Mouse (Mus musculus) hindbrain, embryonic 12.5 days (tissue): ENCODE data around the gene Frmd4b. TPM values are rescaled to one million over a fixed set of nuclear protein-coding genes. Genes with fewer than 3 reads are reported as not detected.
A peak's percentile ranks its signal among the peaks of the same experiment; 100 is the strongest.

Experiments used
- ATAC-seq: fragments of 200-750 bp; cut with Nextera tagmentation; 2 replicates; pipeline ENCODE4 v1.8.0; 2017; ENCODE audit warnings: moderate TSS enrichment; ENCODE audit not compliant: low FRiP score
- H3K27ac ChIP-seq: fragments of 300-500 bp; sonication (generic); 2 replicates; pipeline ENCODE4 v1.5.1; 2016; ENCODE audit warnings: mild to moderate bottlenecking
- H3K27me3 ChIP-seq: fragments of 300-500 bp; sonication (generic); 2 replicates; pipeline ENCODE4 v1.6.1; 2016; ENCODE audit warnings: mild to moderate bottlenecking
- H3K36me3 ChIP-seq: fragments of 300-500 bp; sonication (generic); 2 replicates; pipeline ENCODE4 v1.6.1; 2016; ENCODE audit warnings: mild to moderate bottlenecking
- H3K4me1 ChIP-seq: fragments of 300-500 bp; sonication (generic); 2 replicates; pipeline ENCODE4 v1.6.1; 2016
- H3K4me2 ChIP-seq: fragments of 300-500 bp; sonication (generic); replicated peaks from 2 replicates; pipeline ENCODE4 v1.6.1; 2016; ENCODE audit warnings: mild to moderate bottlenecking
- H3K4me3 ChIP-seq: fragments of 300-500 bp; sonication (generic); 2 replicates; pipeline ENCODE4 v1.5.1; 2016; ENCODE audit warnings: mild to moderate bottlenecking
- H3K9ac ChIP-seq: fragments of 300-500 bp; sonication (generic); 2 replicates; pipeline ENCODE4 v1.6.1; 2016; ENCODE audit warnings: mild to moderate bottlenecking, moderate library complexity
- H3K9me3 ChIP-seq: fragments of 300-500 bp; sonication (generic); replicated peaks from 2 replicates; pipeline ENCODE4 v1.6.1; 2016; ENCODE audit warnings: mild to moderate bottlenecking
- WGBS: fragments of 180-500 bp; shearing (Covaris S2); methylation state at CpG from one replicate; pipeline ENCODE4 v1.1.7; 2016; 5-methylcytosine and 5-hydroxymethylcytosine counted together
- polyA plus RNA-seq: library from polyadenylated mRNA; unstranded; fragments of >200 nt; fragmentation: Nextera tagmentation; extraction: Ambion mirVana; gene quantifications from 2 replicates; pipeline ENCODE4 v1.2.1, GENCODE M21; 2016

Gene Frmd4b
- polyA plus RNA-seq, 1 experiment from 2014 or later = 48.5 TPM

DNA sequence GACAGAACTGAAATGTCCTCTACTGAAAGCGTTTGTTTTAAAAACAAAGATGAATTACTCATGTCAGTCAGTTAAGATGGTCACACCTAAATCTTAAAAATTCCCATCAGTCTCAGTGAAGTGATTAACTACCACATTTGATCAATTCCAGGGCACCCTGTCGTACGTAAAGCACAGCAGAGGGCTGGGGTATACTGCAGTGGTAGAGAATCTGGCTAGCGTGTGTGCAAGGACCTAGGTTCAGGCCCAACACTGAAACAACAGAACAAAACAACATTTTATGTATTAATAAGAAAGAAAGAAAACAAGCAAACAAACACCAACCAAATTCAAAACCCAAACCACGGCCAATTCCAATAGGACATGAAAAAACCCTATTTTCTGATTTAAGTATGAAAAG lies 331.0 kb downstream of the Frmd4b start:
- no peaks in the 10 kb centered on the region for H3K9me3 ChIP-seq
- 92% methylated on average over 5 of the region's 5 CpGs for WGBS
- 0 out of 2 replicates have a peak, but pooled peaks cover 3% of the 10 kb centered on the region for H3K4me1 ChIP-seq
- H3K36me3 ChIP-seq = peaks cover 24% of the 10 kb centered on the region; the same call in 1 of the 2 replicates
- H3K27me3 ChIP-seq = no peaks in the 10 kb centered on the region
- H3K4me3 ChIP-seq = no peak overlapping the region
- no peak overlapping the region for H3K4me2 ChIP-seq
- no peak overlapping the region for H3K27ac ChIP-seq
- no peak overlapping the region for H3K9ac ChIP-seq
- ATAC-seq = no peak

DNA sequence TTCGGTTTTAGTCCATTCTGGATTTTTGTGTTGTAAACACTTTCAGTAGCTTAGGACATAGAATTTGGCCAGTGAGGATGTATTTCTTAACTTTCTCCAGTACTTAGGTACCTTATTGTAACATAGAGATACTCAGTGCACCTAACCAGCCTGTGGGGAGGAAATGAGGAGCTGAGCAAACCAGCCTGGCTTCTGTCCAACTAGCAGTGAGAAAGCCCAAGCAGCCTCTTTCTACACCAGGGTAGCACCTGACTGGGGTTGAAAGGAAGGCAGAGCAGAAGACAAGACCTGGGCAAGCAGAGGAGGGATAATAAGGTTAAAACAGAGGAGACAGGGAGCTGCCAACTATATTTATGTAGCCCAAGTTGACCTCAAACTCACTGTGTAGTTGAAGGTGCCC lies 333.7 kb downstream of the Frmd4b start:
- Histone ChIP-seq H3K27me3 (no peaks in the 10 kb centered on the region), H3K27ac (no peak overlapping the region), H3K4me1 (no peaks in the 10 kb centered on the region), H3K4me3 (no peak overlapping the region), H3K4me2 (no peak overlapping the region), H3K9ac (no peak overlapping the region), H3K36me3 (peaks cover 18% of the 10 kb centered on the region; the same call in 1 of the 2 replicates), H3K9me3 (no peaks in the 10 kb centered on the region)
- no peak for ATAC-seq
- whole genome bisulfite sequencing = 91% methylated on average over 1 of the region's 1 CpGs

DNA sequence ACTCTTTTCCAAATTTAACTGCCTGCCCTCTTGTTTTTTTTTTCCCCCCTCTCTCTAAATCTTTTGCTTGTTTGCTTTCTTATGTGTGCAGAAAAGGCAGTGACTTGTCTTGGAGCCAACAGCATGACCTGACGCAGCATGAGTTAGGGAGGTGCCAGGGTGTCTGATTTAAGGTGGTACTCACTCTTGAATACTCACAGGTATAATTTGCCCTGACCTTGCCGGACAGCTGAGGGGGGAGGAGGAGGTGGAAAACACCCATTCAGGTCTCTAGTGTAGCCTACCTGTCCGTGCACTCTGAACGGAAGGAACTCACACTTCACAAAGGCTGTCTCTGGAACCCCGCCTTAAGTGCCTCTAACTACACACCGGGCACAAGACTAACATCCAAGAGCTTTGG lies 338.5 kb downstream of the Frmd4b start:
- Histone ChIP-seq H3K9me3 (no peaks in the 10 kb centered on the region), H3K4me1 (peaks cover 17% of the 10 kb centered on the region), H3K4me3 (no peak overlapping the region), H3K36me3 (no peaks in the 10 kb centered on the region), H3K4me2 (no peak overlapping the region), H3K27me3 (peaks cover 3% of the 10 kb centered on the region; the same call in 1 of the 2 replicates), H3K9ac (no peak overlapping the region), H3K27ac (no peak overlapping the region)
- ATAC-seq = no peak
- 44% methylated on average over 6 of the region's 6 CpGs for WGBS

DNA sequence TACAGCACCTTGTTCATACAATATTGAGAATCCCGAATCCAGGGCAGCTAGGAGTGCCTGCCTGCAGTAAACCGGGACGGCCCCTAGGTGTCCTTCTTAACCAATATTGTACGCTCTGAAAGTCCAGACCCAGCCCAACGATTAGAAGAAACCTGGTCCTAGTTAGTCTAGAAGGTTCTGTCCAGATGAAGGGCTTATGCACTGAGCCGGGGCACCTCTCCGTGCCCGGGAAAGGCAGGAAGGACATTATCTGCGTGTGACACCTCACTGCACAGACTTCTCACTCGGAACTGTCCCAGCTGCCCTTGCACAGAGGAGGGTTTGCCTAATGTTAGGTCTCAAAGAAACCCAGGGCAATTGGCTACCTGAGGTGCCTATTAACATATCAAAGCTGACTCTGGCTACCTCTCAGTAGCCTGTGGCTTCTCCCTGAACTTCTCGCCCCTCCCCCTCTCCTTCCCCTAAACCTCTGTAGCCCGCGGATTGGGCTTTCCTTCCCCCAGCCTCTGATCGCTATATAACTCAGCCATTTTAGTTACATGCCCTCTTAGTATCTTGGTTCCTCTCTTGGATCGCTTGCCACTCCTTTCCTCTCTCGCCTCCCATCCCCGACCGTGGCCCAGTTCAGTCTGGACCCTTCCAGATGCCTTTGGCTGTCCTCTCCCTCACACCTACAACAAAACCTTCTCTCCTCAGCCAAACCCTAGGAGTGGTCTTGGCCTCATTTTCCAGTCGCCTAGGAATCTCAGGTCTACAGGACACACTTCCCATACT lies 339.1 kb downstream of the Frmd4b start:
- no peaks in the 10 kb centered on the region for H3K9me3 ChIP-seq
- no peak overlapping the region for H3K27ac ChIP-seq
- WGBS = 3% methylated on average over 19 of the region's 19 CpGs
- H3K36me3 ChIP-seq = no peaks in the 10 kb centered on the region
- H3K4me3 ChIP-seq = 0 out of 2 replicates have a peak overlapping the region, but pooled peaks have one; percentile 1
- ATAC-seq = peak; percentile 60
- no peak overlapping the region for H3K9ac ChIP-seq
- H3K4me2 ChIP-seq = peak overlapping the region; percentile 45
- peaks cover 3% of the 10 kb centered on the region; the same call in 1 of the 2 replicates for H3K27me3 ChIP-seq
- H3K4me1 ChIP-seq = peaks cover 17% of the 10 kb centered on the region

DNA sequence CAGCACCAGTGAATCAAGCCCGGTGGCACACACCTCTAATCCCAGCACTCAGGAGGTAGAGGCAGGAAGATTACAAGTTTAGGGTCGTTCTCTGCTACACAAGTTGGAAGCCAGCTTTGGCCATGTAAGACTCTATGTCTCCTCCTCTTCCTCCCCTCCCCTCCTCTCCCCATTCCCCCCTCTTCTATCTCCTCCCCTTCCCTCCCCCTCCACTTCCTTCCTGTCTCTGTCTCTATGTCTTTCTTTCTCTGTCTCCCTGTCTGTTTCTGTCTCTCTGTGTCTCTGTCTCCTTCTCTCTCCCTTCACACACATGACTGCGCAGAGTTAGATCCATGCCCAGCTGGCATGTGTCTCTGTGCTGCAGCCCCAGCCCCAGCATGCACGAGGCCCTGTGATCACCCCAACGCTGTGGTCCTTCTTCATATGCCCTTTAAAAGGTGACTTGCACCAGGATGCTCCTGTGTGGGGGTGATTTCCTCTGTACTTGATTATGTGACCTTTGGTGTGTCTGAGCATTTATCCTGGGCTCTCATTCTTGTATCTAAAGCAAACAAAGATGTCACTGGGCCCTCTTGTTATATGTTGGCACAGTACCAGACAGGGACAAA lies 340.3 kb downstream of the Frmd4b start:
- H3K36me3 ChIP-seq = no peaks in the 10 kb centered on the region
- ATAC-seq = no peak
- no peak overlapping the region for H3K4me2 ChIP-seq
- H3K27me3 ChIP-seq = peaks cover 3% of the 10 kb centered on the region; the same call in 1 of the 2 replicates
- no peak overlapping the region for H3K27ac ChIP-seq
- H3K9me3 ChIP-seq = no peaks in the 10 kb centered on the region
- H3K9ac ChIP-seq = no peak overlapping the region
- WGBS = 71% methylated on average over 5 of the region's 5 CpGs
- peaks cover 17% of the 10 kb centered on the region for H3K4me1 ChIP-seq
- H3K4me3 ChIP-seq = no peak overlapping the region

DNA sequence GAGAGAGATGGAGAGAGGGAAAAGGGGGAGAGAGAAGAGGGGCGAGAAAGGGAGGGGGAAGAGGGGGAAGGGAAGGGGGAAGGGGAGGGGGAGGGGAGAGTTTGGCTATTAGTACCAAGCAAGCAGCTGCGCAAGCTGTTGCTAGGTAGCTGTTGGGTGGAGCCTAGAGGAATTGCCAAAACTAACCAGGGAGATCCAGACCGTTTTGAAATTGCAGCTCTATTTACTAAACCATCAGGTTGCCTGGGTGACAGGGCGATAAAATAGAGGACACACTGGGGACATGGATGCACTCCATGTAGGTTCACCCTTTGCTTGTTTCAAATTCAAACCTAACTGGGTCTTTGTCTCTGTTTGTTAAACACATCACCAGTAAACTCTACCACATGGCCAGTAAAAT lies 341.0 kb downstream of the Frmd4b start:
- Histone ChIP-seq H3K4me1 (peaks cover 17% of the 10 kb centered on the region), H3K4me2 (no peak overlapping the region), H3K9ac (no peak overlapping the region), H3K27ac (no peak overlapping the region), H3K4me3 (no peak overlapping the region), H3K27me3 (peaks cover 3% of the 10 kb centered on the region; the same call in 1 of the 2 replicates), H3K36me3 (no peaks in the 10 kb centered on the region), H3K9me3 (no peaks in the 10 kb centered on the region)
- 26% methylated on average over 4 of the region's 4 CpGs for WGBS
- ATAC-seq = no peak

DNA sequence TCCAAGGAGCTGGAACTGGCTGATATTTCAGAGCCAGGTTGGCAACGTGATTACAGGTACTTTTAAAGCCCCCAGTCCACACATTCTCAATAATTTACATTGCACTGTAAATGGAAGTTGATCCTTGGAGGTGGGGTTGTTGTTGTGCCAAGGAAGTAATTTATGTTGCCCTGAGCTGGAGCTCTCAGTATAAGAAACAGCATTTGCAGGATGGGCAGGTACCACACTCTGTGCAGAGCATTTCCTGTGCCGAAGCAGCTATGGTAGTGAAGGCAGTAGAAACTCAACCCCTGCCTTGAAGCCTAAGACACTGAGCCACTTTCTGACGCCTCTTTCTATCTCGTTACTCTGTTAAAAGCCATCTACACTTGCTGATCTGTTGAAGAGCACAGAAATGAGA lies 341.6 kb downstream of the Frmd4b start:
- no peak for ATAC-seq
- H3K27ac ChIP-seq = no peak overlapping the region
- peaks cover 17% of the 10 kb centered on the region for H3K4me1 ChIP-seq
- H3K9ac ChIP-seq = no peak overlapping the region
- 62% methylated on average over 4 of the region's 4 CpGs for WGBS
- H3K4me3 ChIP-seq = no peak overlapping the region
- no peaks in the 10 kb centered on the region for H3K36me3 ChIP-seq
- H3K9me3 ChIP-seq = no peaks in the 10 kb centered on the region
- H3K27me3 ChIP-seq = peaks cover 3% of the 10 kb centered on the region; the same call in 1 of the 2 replicates
- H3K4me2 ChIP-seq = no peak overlapping the region

DNA sequence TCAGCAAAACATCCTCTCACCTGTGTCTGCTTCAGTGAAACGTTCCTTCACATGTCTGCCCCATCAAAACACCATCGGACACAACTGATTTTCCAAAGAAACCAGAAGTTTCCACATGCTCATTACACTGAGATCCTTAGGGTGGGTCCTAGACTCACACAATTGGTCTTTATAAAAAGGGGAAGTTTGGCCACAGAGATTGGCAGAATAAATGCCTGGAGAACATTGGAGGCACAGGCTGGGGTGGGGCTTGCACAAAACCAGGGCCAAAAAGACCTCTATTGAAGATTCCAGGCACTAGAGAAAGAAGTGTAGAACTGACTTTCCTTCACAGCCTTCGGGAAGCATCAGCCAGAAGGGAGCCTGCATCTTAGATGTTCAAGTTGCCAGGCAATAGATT lies 343.6 kb downstream of the Frmd4b start:
- no peak overlapping the region for H3K27ac ChIP-seq
- WGBS = 82% methylated on average over 3 of the region's 3 CpGs
- H3K4me1 ChIP-seq = peaks cover 17% of the 10 kb centered on the region
- H3K9ac ChIP-seq = no peak overlapping the region
- ATAC-seq = no peak
- H3K4me3 ChIP-seq = no peak overlapping the region
- H3K27me3 ChIP-seq = peaks cover 3% of the 10 kb centered on the region; the same call in 1 of the 2 replicates
- H3K4me2 ChIP-seq = no peak overlapping the region
- no peaks in the 10 kb centered on the region for H3K36me3 ChIP-seq
- no peaks in the 10 kb centered on the region for H3K9me3 ChIP-seq

DNA sequence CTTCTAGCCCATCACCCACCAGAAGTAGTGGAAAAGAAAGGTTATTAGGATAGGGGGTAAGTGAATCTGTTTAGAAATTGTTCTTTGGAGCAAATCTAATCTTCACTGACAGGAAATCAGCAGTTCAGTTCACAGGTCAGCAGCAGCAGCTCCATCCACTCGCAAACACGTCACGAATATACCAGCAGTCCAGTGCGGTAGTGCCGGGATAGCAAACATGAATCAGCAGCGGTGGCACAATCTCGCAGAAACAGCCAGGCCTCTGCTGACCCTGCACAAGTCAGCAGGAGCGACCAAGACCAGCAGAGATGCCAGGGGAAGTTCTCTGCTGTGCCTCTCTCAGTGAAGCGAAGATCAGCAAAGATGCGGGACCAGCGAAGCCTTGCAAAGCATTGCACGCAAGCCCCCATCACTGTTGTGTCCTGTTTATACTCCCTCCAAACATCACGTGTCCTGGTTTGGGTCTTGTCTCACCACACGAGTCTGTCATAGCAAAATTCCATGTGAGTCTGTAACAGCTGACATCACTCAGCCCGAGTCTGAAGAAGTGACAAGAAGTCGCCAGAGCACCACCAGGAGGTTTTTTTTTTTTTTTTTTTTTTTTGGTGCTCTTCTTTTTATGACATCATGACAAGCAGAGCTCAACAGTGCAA lies 344.2 kb downstream of the Frmd4b start:
- H3K9ac ChIP-seq = no peak overlapping the region
- 87% methylated on average over 16 of the region's 16 CpGs for WGBS
- H3K4me3 ChIP-seq = no peak overlapping the region
- peaks cover 3% of the 10 kb centered on the region; the same call in 1 of the 2 replicates for H3K27me3 ChIP-seq
- H3K4me1 ChIP-seq = peaks cover 13% of the 10 kb centered on the region
- no peak overlapping the region for H3K27ac ChIP-seq
- H3K4me2 ChIP-seq = no peak overlapping the region
- no peaks in the 10 kb centered on the region for H3K36me3 ChIP-seq
- ATAC-seq = no peak
- no peaks in the 10 kb centered on the region for H3K9me3 ChIP-seq

DNA sequence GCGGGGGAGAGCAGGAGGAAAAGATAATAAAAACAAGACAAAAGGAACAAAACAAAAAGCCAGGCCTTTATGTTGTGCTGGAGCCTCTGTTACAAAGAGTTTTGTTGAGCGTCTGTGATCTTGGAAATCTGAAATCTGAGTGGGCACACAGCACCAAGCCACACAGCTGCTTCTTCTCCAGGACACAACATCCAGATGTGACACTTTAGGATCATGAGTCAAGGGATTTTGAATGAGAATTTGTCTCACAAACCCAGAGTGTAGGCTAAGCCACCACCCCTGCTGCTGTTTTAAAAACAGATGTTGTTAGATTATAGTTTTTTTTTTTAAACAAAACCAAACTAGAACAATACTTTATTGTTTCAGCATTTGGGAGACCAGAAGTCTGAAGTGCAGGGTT lies 345.0 kb downstream of the Frmd4b start:
- no peaks in the 10 kb centered on the region for H3K36me3 ChIP-seq
- no peak overlapping the region for H3K27ac ChIP-seq
- H3K4me1 ChIP-seq = peaks cover 11% of the 10 kb centered on the region; the same call in 1 of the 2 replicates
- no peak overlapping the region for H3K9ac ChIP-seq
- peaks cover 3% of the 10 kb centered on the region; the same call in 1 of the 2 replicates for H3K27me3 ChIP-seq
- 52% methylated on average over 2 of the region's 2 CpGs for WGBS
- ATAC-seq = no peak
- H3K4me3 ChIP-seq = no peak overlapping the region
- H3K4me2 ChIP-seq = no peak overlapping the region
- H3K9me3 ChIP-seq = no peaks in the 10 kb centered on the region

DNA sequence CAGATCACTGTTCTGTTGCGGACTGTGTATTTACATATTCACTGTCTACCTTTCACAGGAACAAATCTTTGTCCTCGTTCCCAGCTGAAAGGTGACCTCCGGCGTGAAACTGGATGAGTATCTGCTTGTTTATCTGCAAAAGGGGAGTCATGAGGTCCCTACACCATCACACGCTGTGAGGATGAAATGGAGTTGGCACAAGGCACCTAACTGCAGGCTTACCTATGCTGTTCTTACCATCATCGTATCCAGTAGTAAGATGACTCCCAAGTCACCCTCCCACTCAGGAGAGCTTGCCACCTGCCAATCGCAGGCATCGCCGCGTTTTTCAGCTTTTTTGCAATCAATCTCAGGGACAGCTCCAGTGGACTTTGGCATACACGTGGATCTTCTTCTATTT lies 347.7 kb downstream of the Frmd4b start:
- WGBS = 85% methylated on average over 11 of the region's 11 CpGs
- no peak for ATAC-seq
- H3K4me3 ChIP-seq = no peak overlapping the region

DNA sequence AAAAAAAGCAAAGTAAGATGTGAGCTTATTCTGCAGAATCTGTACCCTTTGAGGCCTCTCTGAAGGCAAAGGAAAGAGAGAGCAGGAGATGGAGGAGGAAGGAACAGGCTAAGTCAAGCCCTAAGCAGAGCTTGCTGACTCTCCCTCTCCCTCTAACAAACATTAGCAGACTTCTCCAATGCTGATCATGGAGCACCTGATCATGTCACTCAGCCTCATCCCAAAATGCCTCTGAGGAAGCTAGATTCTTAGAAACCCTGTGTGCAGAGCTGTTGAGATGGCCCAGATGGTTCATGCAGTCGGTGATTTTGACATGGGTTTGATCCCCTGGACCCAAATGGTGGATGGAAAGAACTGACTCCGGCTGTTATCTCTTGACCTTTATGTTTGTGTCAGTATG lies 350.2 kb downstream of the Frmd4b start:
- no peaks in the 10 kb centered on the region for H3K27me3 ChIP-seq
- no peaks in the 10 kb centered on the region for H3K36me3 ChIP-seq
- no peak overlapping the region for H3K27ac ChIP-seq
- no peaks in the 10 kb centered on the region for H3K4me1 ChIP-seq
- no peak overlapping the region for H3K4me2 ChIP-seq
- WGBS = 90% methylated on average over 2 of the region's 2 CpGs
- no peak overlapping the region for H3K4me3 ChIP-seq
- no peak for ATAC-seq
- no peaks in the 10 kb centered on the region for H3K9me3 ChIP-seq
- H3K9ac ChIP-seq = no peak overlapping the region

More for the DNA sequence above, 347.7 kb downstream of the Frmd4b start:
- Histone ChIP-seq H3K36me3 (no peaks in the 10 kb centered on the region), H3K27ac (no peak overlapping the region), H3K4me2 (no peak overlapping the region), H3K9me3 (no peaks in the 10 kb centered on the region), H3K4me1 (no peaks in the 10 kb centered on the region), H3K27me3 (no peaks in the 10 kb centered on the region), H3K9ac (no peak overlapping the region)
